Mouse (Mus musculus) megakaryocyte, embryonic 14.5 days (primary cell): ENCODE results near the gene Kmt5a.

Source experiments
- FLI1 ChIP-seq: IDR thresholded peaks from 2 replicates; pipeline ENCODE4 v1.6.1; 2012; ENCODE audit warnings: low read length, inconsistent platforms, mixed read lengths
- GATA1 ChIP-seq: IDR thresholded peaks from 3 replicates; pipeline ENCODE4 v1.6.1; 2012; ENCODE audit warnings: mixed read lengths, low read length, inconsistent platforms, borderline replicate concordance

DNA sequence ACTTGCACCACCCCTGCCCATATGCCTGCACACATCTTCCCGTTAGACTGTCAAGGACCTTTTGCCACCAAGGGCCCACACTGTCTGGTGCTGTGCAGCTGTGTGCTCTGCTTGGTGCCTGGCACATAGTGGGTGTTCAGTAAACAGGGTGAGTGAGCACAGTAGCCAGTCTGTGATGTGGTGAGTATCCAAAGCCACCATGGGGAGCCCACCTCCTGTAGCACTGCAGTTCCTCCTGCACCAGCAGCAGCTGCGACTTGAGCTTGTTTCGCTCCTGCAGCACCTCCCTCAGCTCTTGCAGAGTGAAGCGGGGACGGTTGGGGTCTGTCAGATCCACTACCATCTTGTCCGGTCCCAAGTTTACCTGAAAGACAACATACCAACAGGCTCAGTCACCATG, 29.8 kb downstream of the Kmt5a start:
- no peak for TF ChIP-seq GATA1
- no peak for TF ChIP-seq FLI1
